Mouse (Mus musculus): ENCODE results near the gene Cdc45.

GRCm38 (mm10) chr16:18761734-18762133 is 50.1 kb downstream of the Cdc45 start:
- TF ChIP-seq POLR2A (IDR thresholded peaks at IDR 0.05; ENCODE audit: borderline replicate concordance, extremely low read depth, insufficient read depth, insufficient read length, poor library complexity, severe bottlenecking): no peak
- no peak for TF ChIP-seq CTCF (IDR thresholded peaks at IDR 0.05; ENCODE audit: borderline replicate concordance, extremely low read depth, insufficient read depth, insufficient read length)
